Mouse (Mus musculus) forebrain, embryonic 11.5 days (tissue): ENCODE data around the gene Nubp2. TPM values are rescaled to one million over a fixed set of nuclear protein-coding genes. Genes with fewer than 3 reads are reported as not detected.

ENCODE experiments used
- ATAC-seq: fragments of 200-750 bp; cut with Nextera tagmentation; replicated peaks from 2 replicates; pipeline ENCODE4 v1.8.0; 2017; ENCODE audit warnings: moderate TSS enrichment; ENCODE audit not compliant: low FRiP score
- DNase-seq: peaks from one replicate; pipeline ENCODE4 v3.0.0-alpha.2; 2017; ENCODE audit warnings: low spot score
- H3K27ac ChIP-seq: fragments of 300-500 bp; sonication (generic); 2 replicates; pipeline ENCODE4 v1.5.1; 2014; ENCODE audit warnings: low read depth, low read length
- H3K27me3 ChIP-seq: fragments of 300-500 bp; sonication (generic); 2 replicates; pipeline ENCODE4 v1.6.1; 2014; ENCODE audit warnings: mild to moderate bottlenecking, low read length, mixed read lengths; ENCODE audit not compliant: control insufficient read depth, insufficient read depth
- H3K36me3 ChIP-seq: fragments of 300-500 bp; sonication (generic); 2 replicates; pipeline ENCODE4 v1.6.1; 2014; ENCODE audit warnings: mild to moderate bottlenecking, low read length, moderate library complexity, mixed read lengths; ENCODE audit not compliant: control insufficient read depth, insufficient read depth
- H3K4me1 ChIP-seq: fragments of 300-500 bp; sonication (generic); replicated peaks from 2 replicates; pipeline ENCODE4 v1.6.1; 2014; ENCODE audit warnings: low read length, mixed read lengths; ENCODE audit not compliant: control insufficient read depth, insufficient read depth
- H3K4me2 ChIP-seq: fragments of 300-500 bp; sonication (generic); 2 replicates; pipeline ENCODE4 v1.6.1; 2014; ENCODE audit warnings: low read depth, mild to moderate bottlenecking, low read length, moderate library complexity, mixed read lengths; ENCODE audit not compliant: severe bottlenecking
- H3K4me3 ChIP-seq: fragments of 300-500 bp; sonication (generic); 2 replicates; pipeline ENCODE4 v1.5.1; 2014; ENCODE audit warnings: low read depth, low read length
- H3K9ac ChIP-seq: fragments of 300-500 bp; sonication (generic); 2 replicates; pipeline ENCODE4 v1.6.1; 2014; ENCODE audit warnings: low read length
- H3K9me3 ChIP-seq: fragments of 300-500 bp; sonication (generic); 2 replicates; pipeline ENCODE4 v1.6.1; 2016; ENCODE audit warnings: low read length, mixed read lengths; ENCODE audit not compliant: control insufficient read depth
- WGBS: fragments of 180-500 bp; shearing (Covaris S2); extraction: QIAGEN DNeasy Blood & Tissue Kit; methylation state at CpG from one replicate; pipeline ENCODE4 v1.1.7; 2014; 5-methylcytosine and 5-hydroxymethylcytosine counted together
- polyA plus RNA-seq: library from polyadenylated mRNA; unstranded; fragments of >200 nt; fragmentation: Nextera tagmentation; extraction: Ambion mirVana; gene quantifications from 2 replicates; pipeline ENCODE4 v1.2.1, GENCODE M21; 2014

Nubp2 gene
- polyA plus RNA-seq, 1 experiment from 2014 or later: 71.9 TPM

- H3K4me2 ChIP-seq: no peak overlapping the region
- no peak for ATAC-seq
- no peak overlapping the region for H3K9ac ChIP-seq
- H3K27me3 ChIP-seq: no peaks in the 10 kb centered on the region
- H3K27ac ChIP-seq: no peak overlapping the region
- peaks cover 13% of the 10 kb centered on the region for H3K4me1 ChIP-seq
- peaks cover 14% of the 10 kb centered on the region; the same call in 1 of the 2 replicates for H3K36me3 ChIP-seq
- no peaks in the 10 kb centered on the region for H3K9me3 ChIP-seq
- peak; percentile 49 for DNase-seq
- WGBS: 89% methylated on average over 19 of the region's 19 CpGs
- no peak overlapping the region for H3K4me3 ChIP-seq
Observed at GRCm38 (mm10) chr17:24890151-24891092, 4.3 kb upstream of the Nubp2 start.

GRCm38 (mm10) chr17:24888862-24889261 is 2.7 kb upstream of the Nubp2 start:
- WGBS: 91% methylated on average over 3 of the region's 3 CpGs
- no peak overlapping the region for H3K4me3 ChIP-seq
- ATAC-seq: no peak

DNA sequence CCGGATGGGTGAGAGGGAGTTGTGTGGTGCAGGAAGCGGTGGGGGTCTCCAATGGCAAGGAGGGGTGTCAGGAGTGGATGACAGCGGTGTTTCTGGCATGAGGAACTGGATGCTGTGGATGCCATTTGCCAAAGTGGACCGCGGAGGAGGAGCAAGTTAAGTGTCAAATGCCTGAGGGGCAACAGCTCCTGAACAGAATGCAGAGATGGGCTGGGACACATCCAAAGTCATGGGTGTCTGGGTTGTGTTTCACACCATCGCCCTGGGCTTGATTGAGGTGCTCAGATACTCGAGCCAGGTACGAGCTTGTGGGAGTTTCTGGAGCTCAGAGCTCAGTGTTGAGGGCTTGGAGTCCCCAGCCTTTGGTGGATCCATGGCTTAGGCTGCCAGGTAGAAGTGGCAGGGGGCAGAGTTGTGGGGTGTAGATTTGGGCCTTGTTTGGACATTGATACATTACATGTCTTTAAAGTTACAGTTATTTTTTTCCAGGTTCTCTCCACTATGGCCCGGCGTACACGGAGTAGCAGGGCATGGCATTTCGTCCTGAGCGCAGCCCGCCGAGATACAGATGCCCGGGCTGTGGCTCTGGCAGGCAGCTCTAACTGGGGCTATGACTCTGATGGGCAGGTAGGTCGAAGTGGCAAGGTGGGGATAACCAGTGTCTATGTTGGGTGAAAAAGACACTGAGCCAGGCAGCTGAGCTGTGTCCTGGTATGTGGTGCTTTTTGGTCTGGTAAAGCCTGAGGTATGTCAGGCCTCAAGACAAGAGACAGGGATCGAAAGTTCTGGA is 1.3 kb upstream of the Nubp2 start:
- Histone ChIP-seq H3K4me2 (peak overlapping the region; percentile 96), H3K36me3 (peaks cover 14% of the 10 kb centered on the region; the same call in 1 of the 2 replicates), H3K27me3 (no peaks in the 10 kb centered on the region), H3K9me3 (no peaks in the 10 kb centered on the region), H3K4me1 (peaks cover 11% of the 10 kb centered on the region; the same call in 1 of the 2 replicates), H3K27ac (no peak overlapping the region), H3K4me3 (peak overlapping the region; percentile 87), H3K9ac (peak overlapping the region; percentile 78)
- DNase-seq (no peak), ATAC-seq (no peak)
- WGBS: 64% methylated on average over 18 of the region's 18 CpGs

More at GRCm38 (mm10) chr17:24888862-24889261, 2.7 kb upstream of the Nubp2 start:
- no peaks in the 10 kb centered on the region for H3K27me3 ChIP-seq
- no peak overlapping the region for H3K9ac ChIP-seq
- H3K36me3 ChIP-seq: peaks cover 14% of the 10 kb centered on the region; the same call in 1 of the 2 replicates
- peaks cover 13% of the 10 kb centered on the region for H3K4me1 ChIP-seq
- no peaks in the 10 kb centered on the region for H3K9me3 ChIP-seq
- H3K27ac ChIP-seq: no peak overlapping the region
- DNase-seq: no peak
- H3K4me2 ChIP-seq: no peak overlapping the region

DNA sequence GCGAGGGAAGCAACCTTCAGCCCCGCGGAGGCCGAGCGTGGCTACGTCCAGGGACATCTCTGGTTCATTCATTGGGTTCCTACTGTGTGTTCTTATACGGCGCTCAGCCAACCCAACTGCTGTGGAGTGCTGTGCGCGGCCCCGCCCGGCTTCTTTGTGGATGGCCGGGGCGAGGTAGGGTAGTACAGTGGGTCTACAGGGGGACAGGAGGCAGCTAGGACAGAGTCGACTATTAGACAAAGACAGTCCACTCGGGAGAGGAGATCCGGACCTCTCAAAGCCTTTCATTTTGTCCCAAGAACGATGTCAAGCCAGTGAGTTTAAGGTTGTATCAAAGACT is 753 bp upstream of the Nubp2 start:
- H3K4me2 ChIP-seq: peak overlapping the region; percentile 96
- H3K36me3 ChIP-seq: peaks cover 8% of the 10 kb centered on the region; the same call in 1 of the 2 replicates
- no peak for DNase-seq
- H3K27me3 ChIP-seq: no peaks in the 10 kb centered on the region
- no peaks in the 10 kb centered on the region for H3K9me3 ChIP-seq
- H3K4me1 ChIP-seq: peaks cover 11% of the 10 kb centered on the region; the same call in 1 of the 2 replicates
- peak overlapping the region; percentile 78 for H3K9ac ChIP-seq
- H3K4me3 ChIP-seq: peak overlapping the region; percentile 87
- WGBS: 1% methylated on average over 18 of the region's 18 CpGs
- peak; percentile 45 for ATAC-seq
- no peak overlapping the region for H3K27ac ChIP-seq

DNA sequence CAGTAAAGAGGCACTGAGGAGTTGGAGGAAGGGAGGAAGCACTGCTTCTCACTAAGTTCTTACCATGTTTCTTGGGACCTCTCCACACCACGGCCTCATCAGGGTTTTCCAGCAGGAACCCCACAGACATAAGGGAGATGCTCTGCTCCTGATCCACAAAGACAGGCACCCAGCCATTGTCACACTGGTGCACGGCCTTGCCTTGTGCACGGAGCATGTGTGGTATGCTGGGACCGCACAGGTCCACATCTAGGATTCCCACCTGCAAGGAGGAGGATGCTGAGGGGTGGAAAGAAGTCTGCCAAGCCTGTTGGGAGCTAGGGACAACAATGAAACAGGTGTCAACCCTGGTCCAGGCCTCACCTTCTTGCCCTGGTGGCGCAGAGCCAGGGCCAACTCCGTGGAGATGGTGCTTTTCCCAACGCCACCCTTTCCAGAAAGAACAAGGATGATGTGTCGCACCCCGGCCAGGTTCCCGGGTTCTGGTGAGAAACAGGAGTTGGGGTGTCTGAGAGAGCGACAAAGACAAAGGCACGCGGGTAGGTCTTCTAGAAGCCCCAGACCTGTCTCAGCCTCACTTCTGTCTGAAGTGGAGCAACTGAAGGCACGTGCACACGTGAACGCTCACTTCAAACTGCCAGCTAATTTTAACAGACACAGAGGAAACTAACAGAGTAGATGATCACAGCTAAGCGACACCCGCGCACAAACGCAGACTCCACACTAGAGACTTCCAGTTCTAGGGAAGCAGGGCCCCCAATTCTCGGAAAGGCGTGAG is 604 bp downstream of the Nubp2 start:
- Histone ChIP-seq H3K36me3 (peaks cover 1% of the 10 kb centered on the region; the same call in 1 of the 2 replicates), H3K9me3 (no peaks in the 10 kb centered on the region), H3K4me1 (peaks cover 11% of the 10 kb centered on the region; the same call in 1 of the 2 replicates), H3K4me2 (peak overlapping the region; percentile 88), H3K27ac (no peak overlapping the region), H3K27me3 (no peaks in the 10 kb centered on the region), H3K9ac (peak overlapping the region; percentile 53), H3K4me3 (peak overlapping the region; percentile 87)
- WGBS: 26% methylated on average over 22 of the region's 22 CpGs
- no peak for ATAC-seq
- DNase-seq: no peak

DNA sequence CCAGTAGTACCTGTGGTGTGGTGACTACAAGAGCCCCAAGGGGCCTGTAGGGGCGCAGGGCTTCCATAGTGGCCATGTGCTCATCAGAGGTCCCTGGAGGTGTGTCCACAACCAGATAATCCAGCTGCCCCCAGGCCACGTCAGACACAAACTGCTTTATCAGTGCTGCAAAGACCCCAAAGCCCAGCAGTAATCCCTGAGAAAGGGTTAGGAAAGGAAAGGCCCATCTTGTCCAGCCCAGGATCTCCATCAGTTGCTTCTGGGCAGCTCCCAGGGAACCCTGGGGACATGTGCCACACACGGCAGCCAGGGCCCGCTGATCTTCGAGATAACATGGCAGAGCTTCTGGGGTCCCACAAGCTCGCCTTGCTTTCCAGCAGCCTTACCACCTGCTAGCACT is 1.8 kb downstream of the Nubp2 start:
- no peaks in the 10 kb centered on the region for H3K9me3 ChIP-seq
- no peaks in the 10 kb centered on the region for H3K27me3 ChIP-seq
- DNase-seq (no peak), ATAC-seq (no peak)
- no peak overlapping the region for H3K4me2 ChIP-seq
- peaks cover 11% of the 10 kb centered on the region; the same call in 1 of the 2 replicates for H3K4me1 ChIP-seq
- no peaks in the 10 kb centered on the region for H3K36me3 ChIP-seq
- WGBS: 86% methylated on average over 6 of the region's 6 CpGs
- no peak overlapping the region for H3K9ac ChIP-seq
- no peak overlapping the region for H3K4me3 ChIP-seq
- H3K27ac ChIP-seq: no peak overlapping the region

GRCm38 (mm10) chr17:24881738-24882440 is 4.3 kb downstream of the Nubp2 start:
- ATAC-seq: no peak
- H3K4me3 ChIP-seq: no peak overlapping the region
- no peaks in the 10 kb centered on the region for H3K36me3 ChIP-seq
- H3K27ac ChIP-seq: no peak overlapping the region
- peaks cover 8% of the 10 kb centered on the region; the same call in 1 of the 2 replicates for H3K4me1 ChIP-seq
- 64% methylated on average over 7 of the region's 7 CpGs for WGBS
- H3K9ac ChIP-seq: no peak overlapping the region
- no peak overlapping the region for H3K4me2 ChIP-seq
- H3K27me3 ChIP-seq: no peaks in the 10 kb centered on the region
- no peak for DNase-seq
- H3K9me3 ChIP-seq: no peaks in the 10 kb centered on the region
